Comparison of ENCODE assay signal across 27 mouse cellular contexts in the genomic region with DNA sequence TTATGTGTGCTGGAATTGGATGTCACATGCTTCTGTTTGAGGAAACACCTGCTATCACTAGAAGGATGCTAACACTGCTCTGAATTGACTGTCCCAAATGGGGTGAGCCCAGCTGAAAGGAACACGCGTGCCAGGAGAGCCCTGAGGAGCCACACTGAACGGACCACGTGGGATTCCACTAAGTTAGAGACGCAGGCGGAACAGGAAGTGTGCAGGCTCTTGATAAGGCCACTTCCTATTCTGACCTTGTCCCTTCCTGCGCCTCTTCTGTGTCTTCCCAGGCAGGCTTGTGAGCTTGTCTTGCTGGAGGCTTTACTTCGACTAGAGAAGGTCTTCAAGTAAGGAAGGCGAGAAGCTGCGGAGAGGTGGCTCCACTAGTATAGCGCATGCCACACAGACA. TPM values are rescaled to one million over a fixed set of nuclear protein-coding genes. Genes with fewer than 3 reads are reported as not detected.
DNase-seq lines count a peak whose midpoint lies in the region; ATAC-seq lines count a peak whose summit lies in the region.
"Had no signal": no experiment of that assay in that cellular context is flagged by ENCODE, and none has a peak within 500 bp of the region (broad histone marks: within the 10 kb centered on the region; RNA-seq: fewer than 3 reads in every experiment).

No protein-coding gene starts in this region.

- WGBS in forebrain, embryonic 15.5 days, result 93% methylated on average over 11 of the region's 11 CpGs

- no peak overlapping the region for H3K4me2 ChIP-seq in forebrain, embryonic 15.5 days (replicated peaks)
- H3K4me2 ChIP-seq: embryonic facial prominence, embryonic 12.5 days; embryonic facial prominence, embryonic 15.5 days; heart, embryonic 11.5 days; hindbrain, embryonic 14.5 days had no signal

- no peaks in the 10 kb centered on the region for H3K36me3 ChIP-seq in forebrain, embryonic 15.5 days
- H3K36me3 ChIP-seq: embryonic facial prominence, embryonic 12.5 days; embryonic facial prominence, embryonic 15.5 days; G1E had no signal

- ATAC-seq in granulocyte monocyte progenitor cell, adult 5-6 weeks (replicated peaks; ENCODE audit: poor library complexity, severe bottlenecking), result peak; percentile 82
- peak; percentile 81 for ATAC-seq in megakaryocyte progenitor cell, adult 5-6 weeks (replicated peaks; ENCODE audit: poor library complexity)
- no peak for ATAC-seq in forebrain, embryonic 15.5 days (replicated peaks)
- ATAC-seq: activated CD4-positive, CD25-positive, alpha-beta regulatory T cell, adult 4 months; forebrain, embryonic 14.5 days; hindbrain, postnatal 0 days; inflammation-experienced regulatory T-cells, adult 6 months; intestine, embryonic 16.5 days had no signal

- H3K4me1 ChIP-seq in forebrain, embryonic 15.5 days, result no peaks in the 10 kb centered on the region

- no peaks in the 10 kb centered on the region for H3K9me3 ChIP-seq in forebrain, embryonic 15.5 days
- H3K9me3 ChIP-seq: embryonic facial prominence, embryonic 12.5 days; embryonic facial prominence, embryonic 15.5 days had no signal

- H3K4me3 ChIP-seq in forebrain, embryonic 15.5 days, result no peak overlapping the region
- H3K4me3 ChIP-seq: embryonic facial prominence, embryonic 12.5 days; embryonic facial prominence, embryonic 15.5 days had no signal

- H3K27me3 ChIP-seq in forebrain, embryonic 15.5 days, result no peaks in the 10 kb centered on the region
- H3K27me3 ChIP-seq: embryonic facial prominence, embryonic 12.5 days; embryonic facial prominence, embryonic 15.5 days had no signal

- peak; percentile 89 for DNase-seq in heart, adult 11 months
- no peak for DNase-seq in heart, postnatal 36 days
- DNase-seq in MEL-GATA-1-ER (ENCODE audit: extremely low read depth, low read depth), result peak; percentile 74
- no peak for DNase-seq in c-Kit-positive CD71-positive TER-119-positive erythroid progenitor cells, embryonic 14.5 days (ENCODE audit: low spot score)
- no peak for DNase-seq in retina, postnatal 1 day
- DNase-seq: adrenal gland, postnatal 14 days; B cell, adult 2 months; cerebellum, adult 11 months; cerebellum, adult 2 months; cerebellum, adult 9-11 months; cerebellum, postnatal 36 days; gastrocnemius, postnatal 25 days; kidney, adult 18-20 months had no signal

- intact Hi-C loops in heart, postnatal 36 days (cut with DNase I), result no loop called here

- H3K9ac ChIP-seq in forebrain, embryonic 15.5 days (replicated peaks), result no peak overlapping the region
- H3K9ac ChIP-seq: embryonic facial prominence, embryonic 12.5 days; embryonic facial prominence, embryonic 15.5 days; hindbrain, embryonic 14.5 days had no signal

- H3K27ac ChIP-seq in forebrain, embryonic 15.5 days (replicated peaks), result no peak overlapping the region
- H3K27ac ChIP-seq: embryonic facial prominence, embryonic 12.5 days; embryonic facial prominence, embryonic 15.5 days; hindbrain, embryonic 14.5 days; hindbrain, postnatal 0 days had no signal

RNA-seq across cellular contexts. Expression of a gene that starts 27.9 kb away (rescaled TPM):
- total RNA-seq in heart, postnatal 36 days (2021), result 100 to 1,000 TPM; 144 to 146 TPM
- total RNA-seq in granulocyte monocyte progenitor cell, adult 5-6 weeks (2014; fragmentation: Nextera tagmentation), result 0.26 TPM in 1 of 2 replicates, not detected in the other
- total RNA-seq in granulocyte monocyte progenitor cell, adult 5-6 weeks (2017), result 0.26 and 0.57 TPM in 2 replicates
- 0.27 and 1.3 TPM in 2 replicates for total RNA-seq in megakaryocyte progenitor cell, adult 5-6 weeks (2015)
- 0.42 and 0.98 TPM in 2 replicates for total RNA-seq in megakaryocyte progenitor cell, adult 5-6 weeks (2017)
- 0.03 and 0.06 TPM in 2 replicates for polyA plus RNA-seq in forebrain, embryonic 15.5 days (2015; fragmentation: Nextera tagmentation; extraction: Ambion mirVana)
- total RNA-seq: CH12.LX had no signal
- polyA plus RNA-seq: G1E had no signal

RNA-seq across cellular contexts. Expression of a gene that starts 54.8 kb away (rescaled TPM):
- total RNA-seq in heart, postnatal 36 days (2021), result 10 to 100 TPM; 21.1 to 22.6 TPM
- total RNA-seq in granulocyte monocyte progenitor cell, adult 5-6 weeks (2014; fragmentation: Nextera tagmentation), result 5.1 and 9.6 TPM in 2 replicates
- 9.6 and 12.2 TPM in 2 replicates for total RNA-seq in granulocyte monocyte progenitor cell, adult 5-6 weeks (2017)
- 13.9 and 14.9 TPM in 2 replicates for total RNA-seq in megakaryocyte progenitor cell, adult 5-6 weeks (2015)
- total RNA-seq in megakaryocyte progenitor cell, adult 5-6 weeks (2017), result 10.8 and 13.5 TPM in 2 replicates
- polyA plus RNA-seq in forebrain, embryonic 15.5 days (2015; fragmentation: Nextera tagmentation; extraction: Ambion mirVana), result 5.6 and 6.2 TPM in 2 replicates
- polyA plus RNA-seq: G1E had no signal

Comparison
In these comparisons a context has a peak if more than half of its experiments do, and no peak if none do; other contexts are left out.
1. DNase-seq: peak in heart, adult 11 months (single experiment) and MEL-GATA-1-ER (single experiment); none in heart, postnatal 36 days (0 of 2), c-Kit-positive CD71-positive TER-119-positive erythroid progenitor cells, embryonic 14.5 days (single experiment) and retina, postnatal 1 day (single experiment).
2. RNA of a gene that starts 27.9 kb away (total RNA-seq): 144 to 146 TPM in heart, postnatal 36 days; 0.27 to 1.3 TPM in megakaryocyte progenitor cell, adult 5-6 weeks and 0.26 to 0.57 TPM in granulocyte monocyte progenitor cell, adult 5-6 weeks; every median in the first group is over 10 times any median in the second.